ENCODE assay signal across 18 mouse cellular contexts in genomic region chr2:66797493-66797892, GRCm38 (mm10). TPM values are rescaled to one million over a fixed set of nuclear protein-coding genes. Genes with fewer than 3 reads are reported as not detected.
"Had no signal": no experiment of that assay in that cellular context is flagged by ENCODE, and none has a peak within 500 bp of the region (broad histone marks: within the 10 kb centered on the region; RNA-seq: fewer than 3 reads in every experiment).

No protein-coding gene starts in this region.

- H3K27me3 ChIP-seq: kidney, embryonic 15.5 days; limb, embryonic 12.5 days; liver, embryonic 13.5 days; lung, embryonic 15.5 days; megakaryocyte, embryonic 14.5 days; midbrain, embryonic 15.5 days; neural tube, embryonic 12.5 days; stomach, embryonic 15.5 days had no signal

- H3K4me1 ChIP-seq: kidney, embryonic 15.5 days; limb, embryonic 12.5 days; liver, embryonic 13.5 days; lung, embryonic 15.5 days; megakaryocyte, embryonic 14.5 days; midbrain, embryonic 15.5 days; neural tube, embryonic 12.5 days; stomach, embryonic 15.5 days had no signal

- DNase-seq: kidney, postnatal 25 days; liver; liver, embryonic 13.5 days; liver, postnatal 0 days; right cerebral cortex, postnatal 4 days; thymus, adult 2 months; thymus, postnatal 36 days had no signal

- H3K9ac ChIP-seq: kidney, embryonic 15.5 days; limb, embryonic 12.5 days; liver, embryonic 13.5 days; liver, postnatal 0 days; lung, embryonic 15.5 days; midbrain, embryonic 15.5 days; neural tube, embryonic 12.5 days; stomach, embryonic 15.5 days had no signal

- H3K4me3 ChIP-seq: kidney, embryonic 15.5 days; limb, embryonic 12.5 days; liver, embryonic 13.5 days; lung, embryonic 15.5 days; megakaryocyte, embryonic 14.5 days; midbrain, embryonic 15.5 days; neural tube, embryonic 12.5 days; stomach, embryonic 15.5 days had no signal

- ATAC-seq: liver, postnatal 0 days; midbrain, embryonic 15.5 days had no signal

- H3K36me3 ChIP-seq: kidney, embryonic 15.5 days; limb, embryonic 12.5 days; liver, embryonic 13.5 days; lung, embryonic 15.5 days; midbrain, embryonic 15.5 days; neural tube, embryonic 12.5 days; stomach, embryonic 15.5 days had no signal

- H3K27ac ChIP-seq: kidney, embryonic 15.5 days; limb, embryonic 12.5 days; liver, embryonic 13.5 days; lung, embryonic 15.5 days; macrophage; midbrain, embryonic 15.5 days; neural tube, embryonic 12.5 days; stomach, embryonic 15.5 days had no signal

- H3K9me3 ChIP-seq: kidney, embryonic 15.5 days; limb, embryonic 12.5 days; liver, embryonic 13.5 days; lung, embryonic 15.5 days; megakaryocyte, embryonic 14.5 days; midbrain, embryonic 15.5 days; neural tube, embryonic 12.5 days; stomach, embryonic 15.5 days had no signal

- H3K4me2 ChIP-seq: kidney, embryonic 15.5 days; limb, embryonic 12.5 days; liver, embryonic 13.5 days; lung, embryonic 15.5 days; midbrain, embryonic 11.5 days; midbrain, embryonic 15.5 days; neural tube, embryonic 12.5 days; stomach, embryonic 15.5 days had no signal

RNA-seq across cellular contexts. Expression of gene Scn7a, which starts 12.8 kb away (rescaled TPM):
- total RNA-seq: monocyte, adult 5-6 weeks; neutrophil, adult 5-6 weeks had no signal
- polyA plus RNA-seq: macrophage had no signal
